Mouse (Mus musculus) common myeloid progenitor, adult 5-6 weeks (primary cell): ENCODE measurements at regions not wholly inside any gene's neighbourhood (a gene's known extent, or its start where the extent isn't known, plus 50 kb on each side); places are given as distances from the start of the nearest gene placed in this dataset.

Source experiments
- ATAC-seq: replicated peaks from 2 replicates; pipeline ENCODE4 v1.8.0; 2016; ENCODE audit warnings: low read depth, mild to moderate bottlenecking, moderate TSS enrichment, inconsistent platforms; ENCODE audit not compliant: poor library complexity, severe bottlenecking

DNA sequence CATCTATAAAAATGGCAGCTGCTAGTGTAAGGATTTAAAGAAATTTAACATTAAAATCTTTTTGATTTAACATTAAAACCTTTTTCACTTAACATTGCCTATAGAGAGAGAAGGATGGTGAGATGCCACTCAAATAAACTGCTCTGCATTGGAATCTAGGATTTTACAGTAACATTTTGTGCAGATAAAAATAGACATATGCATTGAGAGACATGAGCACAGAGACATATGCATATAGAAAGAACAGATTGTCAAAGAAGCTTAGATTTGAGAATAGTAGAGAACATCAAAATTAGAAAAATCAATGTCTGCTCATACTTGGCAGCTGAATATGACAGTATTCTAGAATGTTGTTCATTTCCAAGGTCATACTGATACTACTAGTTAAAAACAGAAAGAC, 220.2 kb downstream of the Arap2 start:
- no peak for ATAC-seq

- no peak for ATAC-seq
These were observed 226.7 kb downstream of the Arap2 start for GRCm38 (mm10) chr5:62539304-62539703.

- ATAC-seq: no peak
These were observed 254.1 kb downstream of the Arap2 start for GRCm38 (mm10) chr5:62511827-62512226.

- ATAC-seq: 0 out of 2 replicates have a peak, but pooled peaks have one; percentile 52
These were observed 282.4 kb downstream of the Arap2 start for GRCm38 (mm10) chr5:62483521-62483920.

GRCm38 (mm10) chr5:62480967-62481366, 285.0 kb downstream of the Arap2 start:
- ATAC-seq: no peak

- ATAC-seq: no peak
These were observed 292.5 kb downstream of the Arap2 start for GRCm38 (mm10) chr5:62473412-62473811.

DNA sequence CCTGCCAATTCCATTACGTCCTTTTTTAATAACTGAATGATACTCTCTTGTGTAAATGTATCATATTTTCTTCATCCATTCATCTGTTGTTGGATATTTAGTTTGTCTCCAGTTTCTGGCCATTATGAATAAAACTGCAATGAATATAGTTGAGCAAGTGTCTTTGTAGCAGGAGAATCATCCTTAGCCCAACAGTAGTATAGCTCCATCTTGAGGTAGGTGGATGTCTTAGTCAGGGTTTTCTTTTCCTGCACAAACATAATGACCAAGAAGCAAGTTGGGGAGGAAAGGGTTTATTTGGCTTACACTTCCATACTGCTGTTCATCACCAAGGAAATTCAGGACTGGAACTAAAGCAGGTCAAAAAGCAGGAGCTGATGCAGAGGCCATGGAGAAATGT, 299.2 kb downstream of the Arap2 start:
- no peak for ATAC-seq

- no peak for ATAC-seq
These were observed 303.4 kb downstream of the Arap2 start for GRCm38 (mm10) chr5:62462574-62462973.
